Mouse (Mus musculus): ENCODE measurements around the gene Tmx2.

Gene Tmx2

DNA sequence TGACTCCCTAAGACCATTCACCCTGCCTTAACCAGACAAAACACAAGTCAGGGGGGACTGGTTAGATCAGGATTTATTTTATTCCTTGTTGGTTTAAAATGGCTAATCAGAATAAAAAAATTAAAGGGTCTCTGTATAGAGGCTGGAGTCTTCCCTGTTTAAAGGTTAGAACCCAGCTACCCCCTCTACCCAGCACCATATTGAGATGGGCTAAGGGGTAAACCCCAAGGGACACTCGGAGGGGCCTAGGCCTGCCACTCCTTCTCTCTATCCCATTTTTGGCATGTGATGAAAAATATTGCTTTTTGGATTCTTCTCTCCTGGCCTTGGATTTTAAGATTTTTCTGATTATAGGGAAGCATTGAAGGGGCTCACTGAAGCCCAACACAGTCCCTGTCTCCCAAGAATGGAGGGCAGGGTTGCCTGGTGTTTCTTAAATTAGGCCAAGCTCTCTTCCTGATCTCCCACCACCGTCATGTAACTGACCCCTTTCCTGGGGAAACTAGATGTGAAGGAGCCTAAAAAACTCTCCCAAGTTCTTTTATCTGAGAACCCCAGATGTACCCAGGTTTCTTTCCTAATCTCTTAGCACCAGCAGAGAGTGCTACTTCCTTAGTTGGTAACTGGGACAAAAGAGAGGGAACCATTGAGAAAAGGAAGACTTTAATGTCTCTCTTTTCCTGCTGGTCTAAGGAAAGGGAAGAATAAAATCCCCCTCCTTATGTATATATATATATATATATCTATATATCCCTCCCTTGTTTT, 9.3 kb upstream of the Tmx2 start:
- DNase-seq (ENCODE audit: low read depth, low spot score): no peak

DNA sequence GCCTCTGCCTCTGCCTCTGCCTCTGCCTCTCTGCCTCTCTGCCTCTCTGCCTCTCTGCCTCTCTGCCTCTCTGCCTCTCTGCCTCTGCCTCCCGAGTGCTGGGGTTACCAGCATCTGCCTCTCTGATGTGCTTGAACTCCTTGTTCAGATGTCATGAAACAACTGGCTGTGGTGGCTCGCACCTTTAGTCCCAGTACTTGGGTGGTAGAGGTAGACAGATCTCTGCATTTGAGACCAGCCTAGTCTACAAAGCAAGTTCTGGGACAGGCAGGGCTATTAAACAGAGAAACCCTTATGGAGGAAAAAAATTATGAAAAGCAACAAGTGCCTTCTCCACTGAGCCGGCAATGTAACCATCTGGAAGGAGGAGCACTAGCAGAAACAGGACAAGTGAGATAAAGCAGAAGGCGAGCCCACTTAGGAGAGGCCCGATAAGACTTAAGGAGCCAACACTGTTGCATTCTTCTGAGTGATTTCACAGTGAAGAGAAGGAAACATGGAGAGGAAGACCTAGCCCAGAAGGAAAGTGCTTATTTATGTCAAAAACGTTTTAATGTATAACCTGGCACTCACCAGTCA, 3.8 kb upstream of the Tmx2 start:
- DNase-seq (ENCODE audit: low read depth, low spot score): no peak

DNA sequence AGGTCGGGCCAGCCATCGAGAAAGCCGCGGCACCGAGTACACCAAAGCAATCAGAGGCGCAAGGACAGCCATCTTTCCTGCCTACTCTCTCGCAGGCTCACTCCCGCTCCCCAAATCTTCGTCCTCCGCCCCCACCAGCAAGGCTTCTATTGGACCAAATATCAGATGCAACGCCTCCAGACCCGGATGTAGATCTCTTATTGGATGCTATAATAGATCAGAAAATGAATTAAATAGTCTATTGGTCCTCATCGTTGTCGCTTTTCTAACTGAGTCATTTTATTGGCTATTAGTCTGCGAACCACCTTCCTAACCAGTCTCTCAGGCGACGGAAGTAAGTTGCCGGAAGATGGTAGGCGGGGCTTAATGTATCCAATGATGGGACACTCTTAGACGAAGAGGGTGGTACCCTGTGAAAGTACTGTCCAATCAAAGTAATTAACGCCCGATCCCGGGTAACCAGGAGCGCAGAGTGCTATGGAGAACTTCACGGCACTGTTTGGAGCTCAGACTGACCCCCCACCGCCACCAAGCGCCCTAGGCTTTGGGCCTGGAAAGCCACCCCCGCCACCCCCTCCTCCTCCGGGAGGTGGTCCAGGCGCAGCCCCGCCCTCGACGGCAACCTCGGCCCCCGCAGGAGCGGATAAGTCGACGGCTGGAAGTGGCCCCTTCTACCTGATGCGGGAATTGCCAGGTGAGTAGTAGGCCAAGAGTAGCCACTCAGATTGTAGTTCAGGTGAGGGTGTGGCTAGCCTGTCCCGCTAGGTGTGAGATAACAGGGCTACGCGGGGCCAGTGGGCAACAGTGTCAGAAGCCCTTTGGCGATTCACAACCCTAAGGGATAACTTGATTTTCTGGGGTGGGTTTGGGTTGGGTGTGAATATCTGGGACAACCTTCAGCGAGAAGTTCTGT, 716 bp downstream of the Tmx2 start, which contains the start of the genes Gm28635 and Med19:
Gene Gm28635 (minus strand): TSS at position 74 of the 913 bp plus-strand sequence.
Gene Med19 (plus strand): TSS at position 435 of the 913 bp plus-strand sequence.
- peak; percentile 100 for DNase-seq (ENCODE audit: low read depth, low spot score)

DNA sequence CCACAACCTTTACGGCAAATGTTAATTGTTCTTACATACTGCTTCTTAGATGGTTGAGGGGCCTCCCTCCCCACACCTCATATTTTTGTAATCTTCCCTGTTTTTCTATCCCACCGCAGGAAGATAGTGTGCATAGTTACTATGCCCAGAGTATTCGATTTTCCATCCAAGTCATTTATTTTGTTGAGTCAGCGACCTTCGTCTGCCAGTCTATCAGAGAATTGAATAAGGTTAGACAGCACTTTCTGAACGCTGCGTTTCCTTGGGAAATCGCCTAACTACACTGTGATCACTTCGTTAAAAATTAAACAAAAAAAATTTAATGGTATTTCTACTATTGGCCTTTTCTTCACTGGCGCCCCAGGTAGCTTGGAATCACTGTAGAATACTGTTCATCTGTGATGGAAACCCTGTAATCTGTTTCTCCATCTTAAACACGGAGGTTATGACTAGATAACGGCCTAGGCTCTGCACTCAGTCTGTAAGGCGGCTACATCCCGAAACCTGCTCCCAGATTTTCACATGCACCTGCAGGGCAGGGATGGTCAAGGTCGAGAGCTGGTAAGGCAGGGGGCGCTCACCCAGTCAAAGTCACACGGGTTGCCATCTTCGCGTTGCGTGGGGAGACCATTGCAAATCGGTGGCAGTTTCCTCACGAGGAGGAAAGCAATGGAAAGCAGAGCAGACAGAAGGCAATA, 1.5 kb downstream of the Tmx2 start:
- DNase-seq (ENCODE audit: low read depth, low spot score): no peak

DNA sequence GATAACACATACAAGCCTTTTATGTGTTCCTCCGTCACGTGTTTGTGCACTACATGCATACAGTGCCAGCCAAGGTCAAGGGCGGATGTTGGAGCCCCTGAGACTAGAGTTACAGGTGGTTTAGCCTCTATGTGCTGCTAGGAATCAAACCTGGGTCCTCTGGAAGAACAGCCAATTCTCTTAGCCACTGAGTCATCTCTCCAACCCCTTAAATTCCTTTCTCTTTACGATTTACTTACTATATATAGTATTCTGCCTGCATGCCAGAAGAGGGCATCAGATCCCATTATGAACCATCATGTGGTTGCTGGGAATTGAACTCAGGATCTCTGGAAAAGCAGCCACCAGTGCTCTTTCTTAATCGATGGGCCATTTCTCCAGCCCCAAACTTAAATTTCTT, 7.4 kb downstream of the Tmx2 start:
- peak; percentile 79 for DNase-seq (ENCODE audit: low read depth, low spot score)

DNA sequence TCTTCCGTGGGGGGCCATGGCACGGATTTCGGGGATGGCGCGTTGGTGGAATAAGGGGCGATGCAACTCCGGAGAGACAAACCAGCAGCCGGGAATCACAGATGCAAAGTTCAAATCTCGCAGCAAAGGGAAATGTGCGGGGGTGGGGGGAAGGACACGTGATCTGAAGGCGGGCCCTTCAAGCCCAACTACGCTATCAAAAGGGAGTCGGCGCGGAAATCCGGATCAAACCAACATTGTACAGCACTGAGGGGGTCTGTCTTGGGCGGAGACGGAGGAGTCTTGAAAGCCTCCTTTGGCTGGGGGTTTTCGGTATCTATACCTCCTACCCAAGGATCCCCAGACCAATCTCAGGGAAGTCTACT, 8.4 kb downstream of the Tmx2 start, which contains the start of gene Selenoh:
Gene Selenoh (minus strand): TSS at position 202 of the 365 bp plus-strand sequence.
- peak; percentile 98 for DNase-seq (ENCODE audit: low read depth, low spot score)

DNA sequence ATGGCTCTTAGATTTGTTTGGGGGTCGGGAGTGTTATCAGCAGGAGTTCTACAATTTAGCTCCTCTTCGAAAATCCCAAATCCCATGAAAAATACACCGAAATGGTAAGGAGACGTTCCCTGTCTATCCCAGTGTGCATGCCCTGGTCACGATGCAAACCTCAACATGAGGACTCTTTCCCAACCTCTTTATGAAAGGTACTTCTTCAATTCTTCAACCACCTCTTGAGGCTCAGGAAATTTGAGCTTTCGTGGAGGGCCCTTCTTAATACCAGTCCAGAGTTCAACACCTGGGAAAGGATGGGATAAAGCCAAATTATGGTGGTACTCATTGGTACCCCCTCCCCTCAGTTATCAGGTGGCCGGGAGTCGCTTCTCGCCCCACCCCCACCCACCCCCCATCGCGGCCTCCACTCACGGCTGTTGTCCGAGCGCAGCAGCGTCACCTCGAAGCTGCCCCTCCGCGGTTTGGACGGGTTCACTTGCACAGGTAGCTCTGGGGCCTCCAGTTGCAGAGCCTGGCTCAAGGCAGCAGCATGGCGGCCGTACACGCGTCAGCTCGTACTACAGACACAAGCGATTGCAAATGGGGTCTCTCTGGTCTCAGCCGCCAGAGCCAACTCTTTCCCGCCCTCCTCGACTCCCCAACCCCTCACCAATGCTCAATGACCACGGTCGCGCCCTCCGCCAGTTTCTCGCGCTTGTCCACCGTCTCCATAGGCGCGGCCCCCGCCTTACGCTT, 8.9 kb downstream of the Tmx2 start:
- no peak for DNase-seq (ENCODE audit: low read depth, low spot score)

DNA sequence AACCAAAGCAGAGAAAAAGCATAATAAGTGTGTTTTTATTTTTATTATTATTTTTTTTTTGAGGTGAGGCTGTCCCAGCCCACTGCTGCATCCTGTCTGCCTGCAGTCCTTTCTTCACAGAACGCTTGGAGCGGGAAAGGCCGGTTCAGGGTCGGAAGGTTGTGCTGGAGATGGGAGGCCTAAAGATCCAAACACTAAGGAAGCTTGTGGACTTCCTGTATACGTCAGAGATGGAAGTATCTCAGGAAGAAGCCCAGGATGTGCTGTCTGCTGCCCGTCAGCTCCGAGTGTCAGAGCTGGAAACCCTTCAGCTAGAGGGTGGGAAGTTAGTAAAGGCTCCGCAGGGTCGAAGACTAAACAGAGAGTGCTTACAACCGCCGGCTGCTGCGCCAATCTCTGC, 12.9 kb downstream of the Tmx2 start:
- no peak for DNase-seq (ENCODE audit: low read depth, low spot score)

DNA sequence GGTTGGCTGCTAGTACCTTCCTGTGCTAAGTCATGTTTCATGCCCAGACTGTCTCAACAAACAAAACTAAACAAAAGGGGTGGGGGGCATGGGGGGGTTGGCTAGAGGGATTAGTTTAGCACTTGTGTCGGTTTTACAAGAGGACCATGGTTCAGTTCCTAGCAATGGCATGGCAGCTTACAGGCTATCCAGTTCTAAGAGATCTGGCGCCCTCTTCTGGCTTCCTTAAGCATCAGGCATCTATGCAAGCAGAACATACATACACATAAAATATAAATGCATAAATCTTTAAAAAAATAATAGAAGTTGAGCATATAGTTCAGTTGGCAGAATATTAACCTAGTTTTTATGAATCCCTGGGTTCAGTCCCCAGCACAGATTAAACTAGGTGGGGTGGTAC, 16.1 kb downstream of the Tmx2 start:
- peak; percentile 81 for DNase-seq (ENCODE audit: low read depth, low spot score)

DNA sequence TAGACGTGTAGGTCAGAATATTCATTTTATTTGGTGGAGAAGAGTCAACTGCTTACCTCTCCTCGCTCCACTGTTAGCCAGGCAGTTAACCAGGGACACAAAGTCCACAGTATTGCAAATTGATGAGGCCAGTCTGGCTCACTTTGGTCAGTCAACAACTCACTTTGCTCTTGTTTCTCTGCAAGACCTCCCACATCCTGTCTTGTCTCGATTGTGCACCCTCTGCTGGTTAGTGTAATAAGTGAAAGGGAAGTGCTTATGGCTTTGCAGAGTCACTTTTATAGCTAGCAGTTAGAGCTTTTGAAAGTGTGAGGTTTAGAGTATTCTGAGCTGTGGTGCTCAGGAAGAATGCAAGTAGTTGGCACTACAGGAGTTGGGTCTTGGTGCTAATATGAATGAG, 18.7 kb downstream of the Tmx2 start:
- peak; percentile 87 for DNase-seq (ENCODE audit: low read depth, low spot score)

DNA sequence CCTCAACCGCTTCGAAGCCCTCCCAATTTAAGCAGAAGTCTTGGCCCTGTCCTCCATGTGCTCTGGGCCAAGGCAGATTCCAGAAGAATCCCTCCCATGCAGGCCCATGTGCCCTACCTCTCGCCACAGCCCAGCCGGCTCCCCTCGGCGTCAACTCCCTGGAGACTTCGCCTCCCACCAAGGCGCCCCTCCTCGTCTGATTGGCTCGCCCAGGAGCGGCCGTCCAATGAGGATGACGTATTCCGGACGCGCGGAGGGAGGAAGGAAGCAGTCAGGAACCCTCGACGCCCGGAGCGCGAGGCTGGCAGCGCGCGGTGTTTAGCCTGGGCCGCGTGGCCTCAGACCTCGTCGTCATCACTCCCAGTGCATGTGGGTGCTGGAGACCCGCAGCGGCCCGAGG, 20.1 kb downstream of the Tmx2 start, which contains the start of gene Btbd18:
Gene Btbd18 (plus strand): TSS at position 274 of the 400 bp plus-strand sequence.
- no peak for DNase-seq (ENCODE audit: low read depth, low spot score)

DNA sequence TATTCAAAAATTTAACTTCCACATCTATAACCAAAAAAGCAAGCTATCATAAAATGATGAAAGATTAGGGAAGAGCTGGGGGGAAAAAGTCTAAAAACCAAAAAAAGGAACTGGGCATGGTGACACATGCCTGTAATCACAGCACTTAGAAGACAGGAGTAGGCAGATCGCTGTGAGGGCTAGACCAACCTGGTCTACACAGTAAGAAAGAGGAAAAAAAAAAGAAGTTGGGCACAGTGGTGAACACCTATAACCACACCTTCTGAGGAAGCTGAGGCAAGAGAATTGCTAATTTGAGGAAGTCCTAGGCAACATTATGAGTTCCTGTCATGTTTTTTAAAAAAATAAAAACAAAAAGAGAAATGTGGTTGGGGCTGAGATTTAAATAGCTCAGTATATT, 23.1 kb downstream of the Tmx2 start:
- no peak for DNase-seq (ENCODE audit: low read depth, low spot score)

DNA sequence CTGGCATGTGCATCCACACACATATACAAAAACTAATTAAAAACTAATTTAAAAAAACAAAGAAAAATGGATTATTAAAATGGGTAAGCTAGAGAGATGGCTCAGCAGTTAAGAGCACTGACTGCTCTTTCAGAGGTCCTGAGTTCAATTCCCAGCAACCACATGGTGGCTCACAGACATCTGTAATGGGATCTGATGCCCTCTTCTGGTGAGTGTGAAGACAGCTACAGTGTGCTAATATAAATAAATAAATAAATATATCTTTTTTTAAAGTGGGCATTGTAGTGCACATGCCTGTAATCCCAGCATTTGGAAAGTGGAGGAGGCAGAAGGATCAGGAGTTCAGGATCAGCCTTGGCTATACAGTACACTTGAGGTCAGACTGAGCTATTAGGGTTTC, 25.6 kb downstream of the Tmx2 start:
- peak; percentile 31 for DNase-seq (ENCODE audit: low read depth, low spot score)

DNA sequence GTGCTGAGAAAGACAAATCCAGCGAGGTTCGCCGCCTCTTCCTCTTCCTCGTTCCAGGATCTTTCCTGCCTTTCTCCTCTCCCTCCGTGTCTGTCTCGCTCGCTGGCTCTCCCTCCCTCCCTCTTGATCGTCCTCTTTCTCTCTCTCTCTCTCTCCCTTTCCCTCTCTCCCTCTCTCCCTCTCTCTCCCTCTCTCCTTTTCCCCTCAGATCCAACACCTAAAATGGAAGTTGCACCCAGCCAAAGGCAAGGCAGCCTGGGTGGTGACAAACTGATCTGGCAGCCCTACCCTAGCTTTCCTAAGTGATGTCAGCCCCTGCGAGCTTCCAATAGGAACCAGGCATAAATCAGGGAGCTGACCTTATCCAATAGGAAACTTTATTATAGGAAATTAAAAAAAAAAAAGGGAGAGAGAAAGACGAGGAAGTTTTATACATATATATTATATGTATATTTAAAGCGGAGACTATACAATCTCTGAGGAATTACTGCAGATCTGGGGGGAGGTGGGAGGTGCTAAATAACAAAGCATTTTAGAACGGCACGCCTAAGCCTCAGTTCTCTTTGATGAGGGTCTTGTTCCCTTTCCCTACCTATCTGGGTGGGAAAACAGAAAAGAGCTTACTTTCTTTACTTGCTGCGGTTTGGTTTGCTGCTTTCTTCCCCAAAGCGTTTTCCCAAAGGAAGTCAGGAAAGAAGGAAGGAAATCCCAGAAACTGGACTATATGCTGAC, 28.3 kb downstream of the Tmx2 start, which contains the start of gene Ctnnd1:
Gene Ctnnd1 (minus strand): TSS at position 302 of the 732 bp plus-strand sequence.
- peak; percentile 99 for DNase-seq (ENCODE audit: low read depth, low spot score)

DNA sequence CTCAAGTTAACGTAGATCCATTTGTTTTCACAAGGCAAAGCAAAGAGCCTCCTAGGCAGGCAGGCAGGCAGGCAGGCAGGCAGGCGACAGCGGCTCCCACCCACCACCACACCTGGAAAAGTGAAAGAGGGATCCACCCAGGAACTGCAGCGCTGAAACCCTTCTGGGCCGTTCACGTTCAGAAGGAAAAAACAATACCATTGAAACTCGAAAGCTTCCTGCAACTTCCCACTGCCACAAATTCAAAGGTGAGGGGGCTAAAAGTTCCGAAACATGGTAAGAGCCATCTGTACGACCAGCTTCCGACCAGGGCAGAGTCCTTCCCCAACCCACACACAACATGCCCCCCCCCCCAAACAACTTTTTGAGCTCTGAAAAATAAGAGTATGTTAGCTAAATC, 29.3 kb downstream of the Tmx2 start:
- peak; percentile 47 for DNase-seq (ENCODE audit: low read depth, low spot score)

DNA sequence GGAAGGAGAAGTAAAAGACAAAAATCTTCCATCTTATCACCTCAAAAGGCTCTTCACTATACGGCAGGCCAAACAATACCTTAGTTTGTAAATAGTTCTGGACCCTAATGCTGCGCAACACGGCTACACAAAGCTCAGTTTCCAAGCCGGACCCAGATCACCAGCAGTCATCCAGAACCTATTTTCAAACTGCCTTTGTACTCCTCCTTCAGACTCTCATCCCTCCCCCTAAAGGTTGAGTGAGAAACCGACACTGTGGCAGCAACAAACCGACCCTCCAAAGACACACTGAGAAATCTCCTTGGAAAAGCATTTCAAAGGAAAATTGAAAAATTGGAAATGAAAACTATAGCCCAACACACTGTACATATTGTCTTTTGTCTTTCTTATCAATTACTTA, 30.6 kb downstream of the Tmx2 start:
- DNase-seq (ENCODE audit: low read depth, low spot score): peak; percentile 51

DNA sequence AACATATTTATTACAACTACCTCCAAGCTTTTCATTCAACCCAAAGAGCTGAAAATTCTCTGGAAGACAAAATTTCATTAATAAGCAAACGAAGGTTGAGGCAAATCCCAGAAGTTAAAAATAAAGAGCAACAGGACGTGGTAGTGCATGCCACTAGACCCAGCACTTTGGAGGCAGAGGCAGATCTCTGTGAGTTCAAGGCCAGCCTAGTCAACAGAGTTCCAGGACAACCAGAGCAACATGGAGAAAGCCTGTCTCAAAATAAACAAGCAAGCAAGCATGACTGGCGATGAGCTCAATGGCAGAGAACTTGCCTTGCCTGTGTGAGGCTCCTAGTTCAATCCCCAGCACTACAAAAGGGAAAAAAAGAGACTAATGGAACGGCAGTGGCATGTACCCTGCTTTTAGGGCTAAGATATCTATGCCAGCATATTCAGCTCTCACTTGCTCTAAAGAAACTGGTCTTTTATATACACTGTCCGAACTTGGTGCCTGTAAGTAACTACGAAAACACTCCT, 31.8 kb downstream of the Tmx2 start:
- no peak for DNase-seq (ENCODE audit: low read depth, low spot score)

DNA sequence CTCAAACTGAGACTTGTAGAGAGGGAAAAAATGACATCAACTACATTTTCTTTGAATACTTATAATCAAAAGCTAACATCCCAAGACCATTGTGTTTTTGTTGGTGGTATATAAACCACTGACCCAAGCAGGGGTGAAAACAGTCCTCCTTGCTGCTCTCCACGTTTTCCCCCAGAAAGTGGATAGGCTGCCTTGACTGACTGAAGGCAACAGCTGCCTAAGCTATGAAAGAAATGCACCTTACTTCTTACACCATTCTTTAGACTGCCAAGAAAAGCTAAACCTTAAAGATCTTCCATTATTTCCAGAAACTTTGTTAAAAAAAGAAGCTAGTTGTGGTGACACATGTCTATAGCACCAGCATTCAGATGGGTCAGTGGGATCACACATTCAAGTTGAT, 32.8 kb downstream of the Tmx2 start:
- no peak for DNase-seq (ENCODE audit: low read depth, low spot score)

DNA sequence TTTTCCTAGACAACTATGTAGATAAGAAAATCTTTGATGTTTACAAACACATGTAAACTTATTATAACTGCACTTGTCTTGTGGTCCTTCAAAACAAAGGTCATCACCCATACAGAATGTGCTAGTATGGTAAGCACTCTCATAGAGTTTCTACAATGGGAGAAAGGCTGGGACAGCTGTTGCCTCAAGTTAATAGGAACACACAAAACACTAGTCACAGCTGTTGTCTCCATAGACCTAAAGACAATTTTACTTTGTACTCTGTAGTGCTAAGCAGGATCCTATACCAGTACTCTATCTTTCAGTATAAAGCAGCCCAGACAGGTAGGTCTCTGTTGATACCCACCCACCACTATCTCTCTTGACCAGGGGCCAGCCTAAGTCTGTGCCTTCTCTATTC, 38.1 kb downstream of the Tmx2 start:
- no peak for DNase-seq (ENCODE audit: low read depth, low spot score)
